Mouse (Mus musculus) heart, postnatal 0 days (tissue): ENCODE measurements around the gene Carmil1.

Experiments
- CTCF ChIP-seq: IDR thresholded peaks from 2 replicates; pipeline ENCODE4 v1.5.1; 2016; ENCODE audit warnings: antibody characterized with exemption, control low read depth, low read depth
- EP300 ChIP-seq: IDR thresholded peaks from 2 replicates; pipeline ENCODE4 v1.6.1; 2016; ENCODE audit warnings: antibody characterized with exemption, low read depth

DNA sequence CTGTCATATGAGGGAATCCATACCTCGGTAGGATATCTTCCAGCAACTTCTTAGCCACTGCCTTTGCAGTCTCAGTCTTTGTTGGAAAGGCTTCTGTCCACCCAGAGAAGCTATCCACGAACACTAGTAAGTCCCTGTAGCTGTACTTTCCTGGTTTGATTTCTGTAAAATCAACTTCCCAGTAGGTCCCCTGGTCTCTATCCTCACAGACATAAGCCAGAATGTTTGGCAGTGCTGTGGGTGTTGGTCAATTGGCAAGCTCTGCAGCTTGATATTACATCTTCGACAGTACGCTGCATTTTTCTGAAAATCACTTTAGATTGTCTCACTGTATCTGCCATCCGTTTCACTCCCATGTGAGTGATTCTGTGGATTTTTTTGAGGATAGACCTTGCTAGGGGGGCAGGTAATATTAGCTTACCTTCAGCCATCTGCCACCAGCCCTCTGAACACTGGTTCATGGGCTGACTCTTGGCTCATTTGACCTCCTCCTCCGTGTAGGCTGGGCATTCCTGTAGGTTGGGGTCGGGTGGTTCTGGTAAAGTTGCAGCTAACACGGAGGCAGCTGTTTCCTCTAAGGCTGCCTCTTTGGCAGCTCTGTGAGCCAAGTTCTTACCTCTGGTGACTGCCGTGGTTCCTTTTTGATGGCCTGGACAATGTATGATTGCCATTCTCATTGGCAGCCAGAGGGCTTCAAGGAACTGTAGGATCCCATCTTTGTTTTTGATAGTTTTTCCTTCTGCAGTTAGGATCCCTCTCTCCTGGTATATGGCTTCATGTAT is 47.6 kb upstream of the Carmil1 start:
- no peak for TF ChIP-seq CTCF
- TF ChIP-seq EP300: no peak
